Mouse (Mus musculus): ENCODE results near the gene Rhod. TPM values are rescaled to one million over a fixed set of nuclear protein-coding genes. Genes with fewer than 3 reads are reported as not detected.
A peak's percentile ranks its signal among the peaks of the same experiment; 100 is the strongest.

Rhod gene
- polyA plus RNA-seq, 1 experiment = not detected

- H3K4me3 ChIP-seq (replicated peaks) = no peak overlapping the region
- H3K9me3 ChIP-seq (ENCODE audit: control insufficient read depth, low read length) = peaks cover 3% of the 10 kb centered on the region; the same call in 1 of the 2 replicates
- peaks cover 23% of the 10 kb centered on the region for H3K4me1 ChIP-seq (ENCODE audit: control insufficient read depth)
Observed at GRCm38 (mm10) chr19:4398959-4399358, 40.3 kb downstream of the Rhod start.

GRCm38 (mm10) chr19:4398630-4398948, 40.6 kb downstream of the Rhod start:
- Histone ChIP-seq H3K27me3 (ENCODE audit: control insufficient read depth) (peaks cover 30% of the 10 kb centered on the region), H3K36me3 (ENCODE audit: control insufficient read depth) (peaks cover 12% of the 10 kb centered on the region), H3K4me3 (replicated peaks) (peak overlapping the region; percentile 100), H3K9me3 (ENCODE audit: control insufficient read depth, low read length) (peaks cover 3% of the 10 kb centered on the region; the same call in 1 of the 2 replicates), H3K4me1 (ENCODE audit: control insufficient read depth) (peaks cover 24% of the 10 kb centered on the region)
- TF ChIP-seq TAL1 (IDR thresholded peaks at IDR 0.05; ENCODE audit: low read length) = no peak
- TF ChIP-seq GATA1 (IDR thresholded peaks at IDR 0.05; ENCODE audit: low read length) = no peak

More at GRCm38 (mm10) chr19:4398959-4399358, 40.3 kb downstream of the Rhod start:
- TF ChIP-seq GATA1 (IDR thresholded peaks at IDR 0.05; ENCODE audit: low read length) = no peak
- TF ChIP-seq TAL1 (IDR thresholded peaks at IDR 0.05; ENCODE audit: low read length) = no peak
- Histone ChIP-seq H3K36me3 (ENCODE audit: control insufficient read depth) (peaks cover 8% of the 10 kb centered on the region), H3K27me3 (ENCODE audit: control insufficient read depth) (peaks cover 30% of the 10 kb centered on the region)

GRCm38 (mm10) chr19:4397798-4398629, 41.2 kb downstream of the Rhod start, which contains the start of gene Kdm2a:
TSS of gene Kdm2a (minus strand) at chr19:4398285.
- H3K4me1 ChIP-seq (ENCODE audit: control insufficient read depth) = peaks cover 28% of the 10 kb centered on the region
- peaks cover 30% of the 10 kb centered on the region for H3K27me3 ChIP-seq (ENCODE audit: control insufficient read depth)
- TF ChIP-seq TAL1 (IDR thresholded peaks at IDR 0.05; ENCODE audit: low read length) (no peak), GATA1 (IDR thresholded peaks at IDR 0.05; ENCODE audit: low read length) (no peak)
- peaks cover 3% of the 10 kb centered on the region; the same call in 1 of the 2 replicates for H3K9me3 ChIP-seq (ENCODE audit: control insufficient read depth, low read length)
- H3K36me3 ChIP-seq (ENCODE audit: control insufficient read depth) = peaks cover 17% of the 10 kb centered on the region
- H3K4me3 ChIP-seq (replicated peaks) = peak within 1 kb of the TSS; percentile 100

GRCm38 (mm10) chr19:4396998-4397797, 42.0 kb downstream of the Rhod start:
- Histone ChIP-seq H3K9me3 (ENCODE audit: control insufficient read depth, low read length) (no peaks in the 10 kb centered on the region), H3K4me1 (ENCODE audit: control insufficient read depth) (peaks cover 30% of the 10 kb centered on the region), H3K36me3 (ENCODE audit: control insufficient read depth) (peaks cover 23% of the 10 kb centered on the region), H3K4me3 (replicated peaks) (peak overlapping the region; percentile 100), H3K27me3 (ENCODE audit: control insufficient read depth) (peaks cover 30% of the 10 kb centered on the region)
- TF ChIP-seq TAL1 (IDR thresholded peaks at IDR 0.05; ENCODE audit: low read length) = no peak
- TF ChIP-seq GATA1 (IDR thresholded peaks at IDR 0.05; ENCODE audit: low read length) = no peak

GRCm38 (mm10) chr19:4396081-4396997, 42.9 kb downstream of the Rhod start:
- no peak for TF ChIP-seq TAL1 (IDR thresholded peaks at IDR 0.05; ENCODE audit: low read length)
- TF ChIP-seq GATA1 (IDR thresholded peaks at IDR 0.05; ENCODE audit: low read length) = no peak
- Histone ChIP-seq H3K4me3 (replicated peaks) (peak overlapping the region; percentile 100), H3K27me3 (ENCODE audit: control insufficient read depth) (peaks cover 30% of the 10 kb centered on the region), H3K4me1 (ENCODE audit: control insufficient read depth) (peaks cover 30% of the 10 kb centered on the region), H3K9me3 (ENCODE audit: control insufficient read depth, low read length) (no peaks in the 10 kb centered on the region), H3K36me3 (ENCODE audit: control insufficient read depth) (peaks cover 32% of the 10 kb centered on the region)

- Histone ChIP-seq H3K36me3 (ENCODE audit: control insufficient read depth) (peaks cover 75% of the 10 kb centered on the region), H3K9me3 (ENCODE audit: control insufficient read depth, low read length) (no peaks in the 10 kb centered on the region), H3K27me3 (ENCODE audit: control insufficient read depth) (no peaks in the 10 kb centered on the region), H3K4me3 (replicated peaks) (no peak overlapping the region), H3K4me1 (ENCODE audit: control insufficient read depth) (peaks cover 5% of the 10 kb centered on the region)
- TF ChIP-seq GATA1 (IDR thresholded peaks at IDR 0.05; ENCODE audit: low read length) (no peak), TAL1 (IDR thresholded peaks at IDR 0.05; ENCODE audit: low read length) (no peak)
Observed at GRCm38 (mm10) chr19:4387276-4387675, 52.0 kb downstream of the Rhod start.

GRCm38 (mm10) chr19:4385026-4385425, 54.2 kb downstream of the Rhod start:
- no peaks in the 10 kb centered on the region for H3K9me3 ChIP-seq (ENCODE audit: control insufficient read depth, low read length)
- peaks cover 70% of the 10 kb centered on the region for H3K36me3 ChIP-seq (ENCODE audit: control insufficient read depth)
- no peaks in the 10 kb centered on the region for H3K27me3 ChIP-seq (ENCODE audit: control insufficient read depth)
- no peak overlapping the region for H3K4me3 ChIP-seq (replicated peaks)
- TF ChIP-seq TAL1 (IDR thresholded peaks at IDR 0.05; ENCODE audit: low read length) (no peak), GATA1 (IDR thresholded peaks at IDR 0.05; ENCODE audit: low read length) (no peak)
- peaks cover 6% of the 10 kb centered on the region for H3K4me1 ChIP-seq (ENCODE audit: control insufficient read depth)

- no peak for TF ChIP-seq GATA1 (IDR thresholded peaks at IDR 0.05; ENCODE audit: low read length)
- no peak for TF ChIP-seq TAL1 (IDR thresholded peaks at IDR 0.05; ENCODE audit: low read length)
- Histone ChIP-seq H3K9me3 (ENCODE audit: control insufficient read depth, low read length) (no peaks in the 10 kb centered on the region), H3K4me3 (replicated peaks) (no peak overlapping the region), H3K27me3 (ENCODE audit: control insufficient read depth) (no peaks in the 10 kb centered on the region), H3K4me1 (ENCODE audit: control insufficient read depth) (peaks cover 6% of the 10 kb centered on the region), H3K36me3 (ENCODE audit: control insufficient read depth) (peaks cover 71% of the 10 kb centered on the region)
Observed at GRCm38 (mm10) chr19:4384322-4384721, 54.9 kb downstream of the Rhod start.
